Mouse (Mus musculus): Measurements from ENCODE around the gene Obsl1. TPM values are rescaled to one million over a fixed set of nuclear protein-coding genes. Genes with fewer than 3 reads are reported as not detected.
A peak's percentile ranks its signal among the peaks of the same experiment; 100 is the strongest.

The Obsl1 gene
- total RNA-seq, 2 experiments from 2014 or later: 35.1 to 39.4 TPM

GRCm38 (mm10) chr1:75494878-75495548, 11.2 kb downstream of the Obsl1 start:
- intact Hi-C loops (cut with DNase I): no loop called here
- DNase-seq (ENCODE audit: extremely low spot score in 1 of 2, low spot score in 2 of 2): no peak

DNA sequence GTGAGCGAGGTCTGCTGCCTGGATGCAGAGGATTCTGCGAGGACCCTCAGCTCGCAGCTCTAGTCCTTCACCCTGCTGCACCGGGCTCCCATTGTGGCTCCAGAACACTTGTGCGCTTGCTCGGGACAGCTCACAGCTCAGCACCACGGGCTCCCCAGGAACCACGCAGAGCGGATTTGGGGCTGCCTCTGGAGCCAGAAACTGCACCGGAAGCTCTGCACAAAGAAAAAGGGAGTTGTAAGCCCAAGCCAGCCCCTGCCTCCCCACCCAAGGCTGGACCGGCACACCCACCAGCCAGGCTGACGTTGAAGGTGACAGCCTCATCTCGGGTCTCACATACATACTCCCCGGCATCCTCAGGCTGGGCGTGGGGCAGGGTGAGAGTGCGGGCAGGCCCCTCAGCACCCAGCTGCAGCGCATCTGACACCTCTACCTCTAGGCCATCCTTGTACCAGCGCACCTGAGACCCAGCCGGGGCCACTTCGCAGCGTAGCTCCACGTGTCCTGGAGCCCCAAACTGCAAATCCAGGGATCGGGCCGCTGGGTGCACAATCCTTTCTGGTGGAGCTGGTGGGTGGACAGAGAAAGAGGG, 13.6 kb downstream of the Obsl1 start:
- intact Hi-C loops (cut with DNase I): no loop called here
- DNase-seq (ENCODE audit: extremely low spot score in 1 of 2, low spot score in 2 of 2): no peak

GRCm38 (mm10) chr1:75490785-75491551, 15.3 kb downstream of the Obsl1 start:
- DNase-seq (ENCODE audit: extremely low spot score in 1 of 2, low spot score in 2 of 2): no peak
- intact Hi-C loops (cut with DNase I): no loop called here

GRCm38 (mm10) chr1:75487405-75488161, 18.7 kb downstream of the Obsl1 start:
- intact Hi-C loops (cut with DNase I): no loop called here
- DNase-seq (ENCODE audit: extremely low spot score in 1 of 2, low spot score in 2 of 2): peak; percentile 60 to 86

- no peak for DNase-seq (ENCODE audit: extremely low spot score in 1 of 2, low spot score in 2 of 2)
- intact Hi-C loops (cut with DNase I): no loop called here
Measured at GRCm38 (mm10) chr1:75487040-75487404, 19.2 kb downstream of the Obsl1 start.

GRCm38 (mm10) chr1:75486561-75486960, 19.7 kb downstream of the Obsl1 start:
- intact Hi-C loops (cut with DNase I): no loop called here
- no peak for DNase-seq (ENCODE audit: extremely low spot score in 1 of 2, low spot score in 2 of 2)

DNA sequence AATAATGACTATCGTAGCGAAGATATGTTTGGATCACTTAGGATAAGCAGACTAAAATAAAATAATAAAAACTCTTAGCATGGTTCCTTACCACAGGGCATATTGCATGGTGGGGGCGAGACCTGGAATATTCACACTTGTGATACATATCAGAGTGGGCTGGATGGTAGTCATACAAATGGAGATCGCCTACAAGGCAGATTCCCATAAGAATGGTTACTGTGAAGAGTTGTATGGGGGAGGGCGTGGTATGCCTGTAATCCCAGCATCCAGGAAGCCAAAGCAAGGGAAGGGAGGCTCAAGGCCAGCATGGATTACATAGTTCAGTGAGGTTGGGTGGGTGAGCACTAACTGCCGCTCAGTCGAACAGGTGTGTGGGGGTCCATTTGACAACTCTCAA, 25.5 kb downstream of the Obsl1 start:
- intact Hi-C loops (cut with DNase I): no loop called here
- no peak for DNase-seq (ENCODE audit: extremely low spot score in 1 of 2, low spot score in 2 of 2)

DNA sequence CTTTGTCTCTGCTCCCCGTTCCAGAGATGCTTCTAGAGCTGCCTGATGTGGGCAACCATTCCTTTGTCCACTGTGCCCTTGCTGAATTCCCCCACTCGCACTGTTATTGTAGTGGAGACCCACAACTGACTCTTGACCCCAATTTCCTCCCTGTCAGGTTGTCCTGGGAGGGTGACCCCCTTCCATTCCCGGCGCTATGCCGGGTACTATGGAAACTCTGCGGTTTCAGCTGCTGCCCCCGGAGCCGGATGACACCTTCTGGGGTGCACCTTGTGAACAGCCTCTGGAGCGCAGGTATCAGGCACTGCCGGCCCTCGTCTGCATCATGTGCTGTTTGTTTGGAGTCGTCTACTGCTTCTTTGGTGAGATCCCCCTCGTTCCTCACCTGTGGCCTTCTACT, 26.2 kb downstream of the Obsl1 start:
- peak in 1 of 2 experiments; percentile 30 for DNase-seq (ENCODE audit: extremely low spot score in 1 of 2, low spot score in 2 of 2)
- intact Hi-C loops (cut with DNase I): no loop called here

DNA sequence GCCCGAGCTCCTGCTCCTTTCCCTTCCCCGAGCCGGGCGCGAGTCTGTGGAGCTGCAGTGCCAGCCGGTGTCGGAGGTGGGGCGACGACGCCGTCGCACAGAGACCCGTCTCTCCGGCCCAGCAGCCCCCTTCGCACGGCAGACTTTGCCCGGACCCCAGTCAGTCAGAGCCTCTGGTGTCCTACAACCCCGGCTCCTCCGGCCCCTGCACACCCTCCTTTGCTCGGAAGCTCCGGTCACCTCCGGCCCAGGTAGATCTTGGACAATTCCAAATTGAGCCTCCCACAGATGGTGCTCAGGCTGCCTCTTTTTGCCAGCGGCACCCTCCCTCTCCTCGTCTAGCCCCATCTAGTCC, 26.6 kb downstream of the Obsl1 start:
- DNase-seq (ENCODE audit: extremely low spot score in 1 of 2, low spot score in 2 of 2): no peak

GRCm38 (mm10) chr1:75478916-75479634, 27.2 kb downstream of the Obsl1 start, which contains the start of the genes Chpf and Tmem198:
Gene Chpf (minus strand): TSS chr1:75479307.
Gene Tmem198 (plus strand): TSS chr1:75479532.
- intact Hi-C loops (cut with DNase I): loop anchor here (5.0 kb wide), 1 partner anchor 118 kb away; no protein-coding TSS in a partner anchor
- peak; percentile 97 to 98 for DNase-seq (ENCODE audit: extremely low spot score in 1 of 2, low spot score in 2 of 2)

More for the DNA sequence above, 26.6 kb downstream of the Obsl1 start:
- intact Hi-C loops (cut with DNase I): loop anchor here (5.0 kb wide), 1 partner anchor 118 kb away; no protein-coding TSS in a partner anchor

DNA sequence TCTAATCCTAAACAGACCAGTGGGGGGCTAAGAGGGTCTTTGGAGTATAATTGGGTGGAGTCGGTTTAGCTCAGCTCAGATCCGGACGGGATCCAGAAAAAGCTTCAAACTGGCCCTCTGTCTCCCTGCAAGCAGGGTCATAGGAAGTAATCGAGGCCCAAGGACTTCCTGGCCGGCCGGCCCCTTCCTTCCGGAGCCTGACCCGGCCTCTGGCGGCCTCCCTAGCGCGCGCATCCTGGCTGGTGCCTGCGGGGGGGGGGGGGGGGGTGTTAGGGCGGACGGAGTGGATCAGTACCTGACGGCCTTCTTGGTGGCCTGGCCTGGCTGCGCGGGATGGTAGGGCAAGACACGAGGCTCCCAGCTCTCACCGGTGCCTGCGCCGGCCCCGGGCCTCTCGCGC, 27.8 kb downstream of the Obsl1 start:
- intact Hi-C loops (cut with DNase I): loop anchor here (5.0 kb wide), 1 partner anchor 119 kb away; no protein-coding TSS in a partner anchor
- peak in 1 of 2 experiments; percentile 73 for DNase-seq (ENCODE audit: extremely low spot score in 1 of 2, low spot score in 2 of 2)

GRCm38 (mm10) chr1:75477966-75478290, 28.3 kb downstream of the Obsl1 start:
- no peak for DNase-seq (ENCODE audit: extremely low spot score in 1 of 2, low spot score in 2 of 2)
- intact Hi-C loops (cut with DNase I): loop anchor here (5.0 kb wide), 1 partner anchor 119 kb away; no protein-coding TSS in a partner anchor

GRCm38 (mm10) chr1:75477264-75477965, 28.8 kb downstream of the Obsl1 start:
- intact Hi-C loops (cut with DNase I): loop anchor here (5.0 kb wide), 1 partner anchor 120 kb away; no protein-coding TSS in a partner anchor
- DNase-seq (ENCODE audit: extremely low spot score in 1 of 2, low spot score in 2 of 2): peak; percentile 68 to 86

DNA sequence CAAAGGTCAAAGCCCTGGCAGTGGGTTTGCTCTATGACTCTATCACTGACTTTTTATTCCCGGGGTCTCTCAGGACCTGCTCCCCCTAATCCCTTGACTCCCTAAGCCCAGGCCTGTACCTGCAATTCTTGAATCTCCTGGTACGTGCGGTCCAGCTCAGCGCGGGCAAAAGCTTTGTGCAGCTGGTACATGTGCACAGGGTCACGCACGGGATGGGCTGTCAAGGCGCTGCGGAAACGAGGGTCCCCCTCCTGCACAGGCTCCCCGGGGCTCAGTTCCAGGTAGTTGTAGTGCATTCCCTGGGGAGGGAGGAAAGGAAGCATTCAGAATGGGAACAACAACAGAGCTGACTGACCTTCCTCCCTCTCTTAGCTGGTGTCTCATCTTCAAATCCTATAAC, 29.8 kb downstream of the Obsl1 start:
- intact Hi-C loops (cut with DNase I): loop anchor here (5.0 kb wide), 1 partner anchor 121 kb away; no protein-coding TSS in a partner anchor
- DNase-seq (ENCODE audit: extremely low spot score in 1 of 2, low spot score in 2 of 2): no peak

GRCm38 (mm10) chr1:75469287-75469825, 36.9 kb downstream of the Obsl1 start:
- DNase-seq (ENCODE audit: extremely low spot score in 1 of 2, low spot score in 2 of 2): no peak
- intact Hi-C loops (cut with DNase I): no loop called here

DNA sequence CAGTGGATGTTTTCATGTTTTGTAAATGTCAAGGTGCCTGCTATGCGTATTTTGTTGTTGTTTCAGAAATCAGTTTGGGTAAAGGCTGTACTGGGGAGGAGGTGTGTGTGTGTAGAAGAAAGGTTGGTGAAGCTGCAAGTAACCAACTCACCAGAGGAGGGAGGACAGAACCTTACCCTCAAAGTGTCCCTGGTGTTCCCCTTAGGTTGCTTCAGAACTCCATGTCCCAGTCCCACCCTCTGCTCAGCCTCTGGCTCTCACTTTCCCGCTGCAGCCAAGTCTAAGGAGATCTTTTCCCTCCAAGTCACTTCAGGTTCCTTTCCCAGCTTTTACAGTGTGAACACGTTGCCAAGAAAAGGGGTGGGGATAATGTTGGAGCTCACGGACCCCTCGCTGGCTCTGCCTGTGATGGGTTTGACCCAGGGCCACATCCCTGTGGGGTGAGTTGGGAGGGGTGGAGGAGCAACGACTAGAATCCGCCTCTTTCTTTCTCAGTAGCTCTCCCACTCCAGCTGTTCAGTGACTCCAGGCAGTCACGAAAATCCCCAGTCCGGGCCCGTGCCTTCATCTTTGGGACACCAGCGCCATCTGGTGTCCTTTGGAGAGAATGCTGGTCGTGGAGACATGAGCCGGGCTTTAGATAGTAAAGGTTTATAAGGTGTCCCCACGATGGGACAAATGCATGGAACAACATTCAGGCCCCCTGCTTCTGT, 38.9 kb downstream of the Obsl1 start:
- peak; percentile 78 to 80 for DNase-seq (ENCODE audit: extremely low spot score in 1 of 2, low spot score in 2 of 2)
- intact Hi-C loops (cut with DNase I): loop anchor here (2.0 kb wide), 2 partner anchors 21 to 125 kb away; no protein-coding TSS in a partner anchor

DNA sequence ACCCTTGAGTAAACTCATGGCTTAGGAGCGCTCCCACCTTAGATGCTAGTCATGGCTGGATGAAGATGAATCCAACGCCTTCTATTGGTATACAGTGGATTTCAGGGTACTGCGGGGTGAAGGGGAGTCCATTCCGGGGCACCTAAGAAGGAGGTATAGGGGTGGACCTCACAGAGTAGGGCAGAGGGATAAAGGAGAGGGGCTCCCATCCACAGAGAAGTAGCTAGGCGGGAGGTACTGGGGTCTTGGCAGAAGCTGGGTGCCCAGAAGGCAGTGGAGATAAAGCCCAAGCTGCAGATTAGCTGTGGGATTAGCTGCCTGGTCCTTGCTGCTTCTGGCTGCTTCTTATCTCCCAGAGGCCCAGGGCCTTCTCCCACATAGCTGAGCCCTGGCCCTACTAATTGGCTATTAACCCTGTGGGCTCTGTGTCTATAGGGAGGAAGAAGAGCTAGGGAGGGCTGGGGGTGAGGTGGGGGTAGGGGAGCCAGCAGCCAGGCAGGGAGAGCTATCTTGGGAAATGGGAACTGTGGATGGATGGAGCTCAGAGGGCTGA, 42.5 kb downstream of the Obsl1 start:
- intact Hi-C loops (cut with DNase I): no loop called here
- no peak for DNase-seq (ENCODE audit: extremely low spot score in 1 of 2, low spot score in 2 of 2)

All from left cerebral cortex, postnatal 10 days (tissue).